Mouse (Mus musculus) spleen, adult 2 months (tissue): ENCODE data around the gene Cntnap2.

Experiments used
- CTCF ChIP-seq: fragments of 200-500 bp; IDR thresholded peaks from 2 replicates; pipeline ENCODE4 v1.5.1; 2011; ENCODE audit warnings: mild to moderate bottlenecking, inconsistent platforms; ENCODE audit not compliant: insufficient read depth, insufficient read length, insufficient replicate concordance; ENCODE audit errors: extremely low read depth
- POLR2A ChIP-seq: fragments of 200-500 bp; IDR thresholded peaks from 2 replicates; pipeline ENCODE4 v1.6.1; 2011; ENCODE audit warnings: low read depth, low read length, inconsistent platforms

- no peak for TF ChIP-seq POLR2A
- no peak for TF ChIP-seq CTCF
Observed at GRCm38 (mm10) chr6:46472683-46473082, 1413.5 kb downstream of the Cntnap2 start.
